Mouse (Mus musculus): ENCODE data around the gene Dok7. TPM values are rescaled to one million over a fixed set of nuclear protein-coding genes. Genes with fewer than 3 reads are reported as not detected.

Gene Dok7
- total and polyA plus RNA-seq, 3 experiments, result not detected

DNA sequence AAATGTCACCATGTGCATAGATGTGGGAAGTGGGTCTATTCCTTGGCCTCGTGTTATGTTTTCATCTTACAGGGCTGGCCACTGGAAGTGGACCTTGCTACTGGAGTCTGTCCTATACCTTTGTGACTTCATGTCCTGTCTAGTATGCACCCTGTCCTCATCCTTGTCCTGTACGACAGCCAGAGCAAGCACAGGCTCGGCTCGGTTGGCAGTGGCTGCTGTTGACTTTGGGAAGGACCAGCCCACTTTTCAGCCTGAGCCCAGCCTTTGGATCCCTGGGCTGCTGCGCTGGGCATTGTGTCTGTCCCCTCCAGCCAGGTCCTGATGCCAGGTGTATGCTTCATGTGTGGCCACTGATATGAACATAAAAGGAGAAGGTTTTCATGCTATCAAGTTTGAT lies 45.9 kb upstream of the Dok7 start:
- Histone ChIP-seq H3K4me3 (replicated peaks in 1 of 3; ENCODE audit: low read depth in 2 of 3, low read length in 2 of 3, poor library complexity in 1 of 3) (no peak overlapping the region), H3K9ac (ENCODE audit: insufficient read depth, low read depth) (no peak overlapping the region), H3K27me3 (replicated peaks) (no peaks in the 10 kb centered on the region), H3K79me2 (replicated peaks; ENCODE audit: control insufficient read depth, extremely low read depth, insufficient read depth, poor library complexity, severe bottlenecking) (no peaks in the 10 kb centered on the region), H3K27ac (ENCODE audit: insufficient read depth, low read depth) (no peak overlapping the region), H3K36me3 (replicated peaks in 1 of 2; ENCODE audit: control insufficient read depth in 1 of 2, insufficient read depth in 1 of 2, low read length in 1 of 2) (peaks cover 0 to 37% of the 10 kb centered on the region in 2 experiments), H3K4me1 (ENCODE audit: control insufficient read depth in 1 of 2, insufficient read depth in 2 of 2) (peaks cover 6 to 15% of the 10 kb centered on the region in 2 experiments; a peak in 3 of 4 replicates), H3K4me2 (ENCODE audit: insufficient read depth, low read depth, poor library complexity, severe bottlenecking) (no peak overlapping the region), H3K9me3 (replicated peaks; ENCODE audit: low read length) (no peaks in the 10 kb centered on the region)
- no peak for DNase-seq (ENCODE audit: extremely low read depth)
- TF ChIP-seq IRF4 (IDR thresholded peaks at IDR 0.05; ENCODE audit: low read depth, low read length), result no peak
- TF ChIP-seq CHD2 (IDR thresholded peaks at IDR 0.05; ENCODE audit: low read length), result no peak
- TF ChIP-seq ZKSCAN1 (IDR thresholded peaks at IDR 0.05; ENCODE audit: borderline replicate concordance, low read depth, low read length), result no peak
- TF ChIP-seq MAFK (IDR thresholded peaks at IDR 0.05; ENCODE audit: insufficient replicate concordance, low read length), result no peak
- TF ChIP-seq CTCF (conservative IDR thresholded peaks at IDR 0.05 in 1 of 2, IDR thresholded peaks at IDR 0.05 in 1 of 2; ENCODE audit: low read depth in 2 of 2, low read length in 2 of 2), result no peak
- TF ChIP-seq JUND (conservative IDR thresholded peaks at IDR 0.05; ENCODE audit: low read depth, low read length), result no peak
- no peak for TF ChIP-seq MAZ (IDR thresholded peaks at IDR 0.05; ENCODE audit: low read depth, low read length)
- no peak for TF ChIP-seq JUN (IDR thresholded peaks at IDR 0.05; ENCODE audit: insufficient read depth, low read depth, low read length)
- TF ChIP-seq ELF1 (IDR thresholded peaks at IDR 0.05; ENCODE audit: low read depth, low read length), result no peak
- no peak for TF ChIP-seq ZC3H11A (IDR thresholded peaks at IDR 0.05; ENCODE audit: low read depth, low read length)
- dilution Hi-C loops (cut with MboI; ENCODE audit: extremely low pct_ligation_motif_present, extremely low pct_unique_long_range_greater_than_20kb, low sequenced_read_pairs), result no loop called here
- in situ Hi-C loops (cut with MboI; ENCODE audit: low pct_ligation_motif_present, low pct_unique_long_range_greater_than_20kb, low sequenced_read_pairs), result no loop called here

- H3K79me2 ChIP-seq (replicated peaks; ENCODE audit: control insufficient read depth, extremely low read depth, insufficient read depth, poor library complexity, severe bottlenecking), result no peaks in the 10 kb centered on the region
- DNase-seq (ENCODE audit: extremely low read depth), result no peak
- no peak overlapping the region for H3K4me3 ChIP-seq (replicated peaks in 1 of 3; ENCODE audit: low read depth in 2 of 3, low read length in 2 of 3, poor library complexity in 1 of 3)
- in situ Hi-C loops (cut with MboI; ENCODE audit: low pct_ligation_motif_present, low pct_unique_long_range_greater_than_20kb, low sequenced_read_pairs) (no loop called here), dilution Hi-C loops (cut with MboI; ENCODE audit: extremely low pct_ligation_motif_present, extremely low pct_unique_long_range_greater_than_20kb, low sequenced_read_pairs) (no loop called here)
- no peak for TF ChIP-seq MYC (IDR thresholded peaks at IDR 0.05; ENCODE audit: low read depth, low read length)
- TF ChIP-seq GABPA (IDR thresholded peaks at IDR 0.05; ENCODE audit: insufficient replicate concordance, low read depth, low read length), result no peak
- no peak for TF ChIP-seq ELF1 (IDR thresholded peaks at IDR 0.05; ENCODE audit: low read depth, low read length)
- no peak for TF ChIP-seq NRF1 (IDR thresholded peaks at IDR 0.05; ENCODE audit: low read depth, low read length)
- TF ChIP-seq MXI1 (IDR thresholded peaks at IDR 0.05; ENCODE audit: low read depth, low read length), result no peak
- no peak for TF ChIP-seq MAFK (IDR thresholded peaks at IDR 0.05; ENCODE audit: insufficient replicate concordance, low read length)
- no peak for TF ChIP-seq UBTF (IDR thresholded peaks at IDR 0.05; ENCODE audit: low read depth, low read length)
- no peak for TF ChIP-seq ZKSCAN1 (IDR thresholded peaks at IDR 0.05; ENCODE audit: borderline replicate concordance, low read depth, low read length)
- no peak for TF ChIP-seq HCFC1 (IDR thresholded peaks at IDR 0.05; ENCODE audit: low read depth, low read length)
- TF ChIP-seq USF1 (IDR thresholded peaks at IDR 0.05; ENCODE audit: low read depth, low read length), result no peak
- TF ChIP-seq CHD2 (IDR thresholded peaks at IDR 0.05; ENCODE audit: low read length), result no peak
- no peak for TF ChIP-seq ZC3H11A (IDR thresholded peaks at IDR 0.05; ENCODE audit: low read depth, low read length)
- H3K4me1 ChIP-seq (ENCODE audit: control insufficient read depth in 1 of 2, insufficient read depth in 2 of 2), result peaks cover 3 to 15% of the 10 kb centered on the region in 2 experiments; a peak in 2 of 4 replicates
- peaks cover 0 to 34% of the 10 kb centered on the region in 2 experiments for H3K36me3 ChIP-seq (replicated peaks in 1 of 2; ENCODE audit: control insufficient read depth in 1 of 2, insufficient read depth in 1 of 2, low read length in 1 of 2)
- H3K4me2 ChIP-seq (ENCODE audit: insufficient read depth, low read depth, poor library complexity, severe bottlenecking), result no peak overlapping the region
- no peaks in the 10 kb centered on the region for H3K9me3 ChIP-seq (replicated peaks; ENCODE audit: low read length)
- H3K9ac ChIP-seq (ENCODE audit: insufficient read depth, low read depth), result no peak overlapping the region
- H3K27me3 ChIP-seq (replicated peaks), result no peaks in the 10 kb centered on the region
- no peak overlapping the region for H3K27ac ChIP-seq (ENCODE audit: insufficient read depth, low read depth)
Measured at GRCm38 (mm10) chr5:35011156-35011923, 45.2 kb upstream of the Dok7 start.
